Mouse (Mus musculus): ENCODE data around the gene 9130019O22Rik.
"Not testable (repeated sequence)": the region's sequence is repeated elsewhere in the genome, so short reads cannot be mapped to it uniquely, and the experiment has no call there.

GRCm38 (mm10) chr7:127404101-127404500 is 17.1 kb upstream of the 9130019O22Rik start:
- not testable (repeated sequence) for TF ChIP-seq POLR2A (IDR thresholded peaks at IDR 0.05; ENCODE audit: control insufficient read depth, low read depth, low read length); CTCF (IDR thresholded peaks at IDR 0.05; ENCODE audit: control insufficient read depth, insufficient read depth, insufficient replicate concordance, low read depth, low read length)

Data from testis, adult 2 months (tissue).